Mouse (Mus musculus) MEL (cell line): ENCODE measurements around the gene Col25a1. TPM values are rescaled to one million over a fixed set of nuclear protein-coding genes. Genes with fewer than 3 reads are reported as not detected.

Source experiments
- DNase-seq: peaks from one replicate; pipeline ENCODE4 v3.0.0; 2011; ENCODE audit warnings: low read depth, low spot score
- H3K27ac ChIP-seq: 2 replicates; pipeline ENCODE4 v1.5.1; 2012; ENCODE audit warnings: low read depth, mild to moderate bottlenecking, control low read depth, low read length, moderate library complexity; ENCODE audit not compliant: control insufficient read depth
- H3K27me3 ChIP-seq, 2 experiments: fragments of 150-350 bp in 1 of 2; sonication (generic) in 1 of 2; 2 replicates each; pipeline ENCODE4 v1.6.1; 2012; ENCODE audit warnings: low read length in 2 of 2, mild to moderate bottlenecking in 2 of 2, improper control_type of control experiment in 1 of 2, moderate library complexity in 1 of 2; ENCODE audit not compliant: insufficient read depth in 2 of 2, control insufficient read depth in 1 of 2
- H3K36me3 ChIP-seq, 2 experiments: 2 replicates each; pipeline ENCODE4 v1.6.1; 2012 to 2014; ENCODE audit warnings: low read length in 2 of 2, improper control_type of control experiment in 1 of 2, inconsistent platforms in 1 of 2, mild to moderate bottlenecking in 1 of 2; ENCODE audit not compliant: insufficient read depth in 2 of 2, control insufficient read depth in 1 of 2
- H3K4me1 ChIP-seq, 2 experiments: fragments of 150-350 bp in 1 of 2; sonication (generic) in 1 of 2; 2 replicates each; pipeline ENCODE4 v1.6.1; 2012; ENCODE audit warnings: low read length in 2 of 2, improper control_type of control experiment in 1 of 2, mild to moderate bottlenecking in 1 of 2; ENCODE audit not compliant: insufficient read depth in 2 of 2, control insufficient read depth in 1 of 2
- H3K4me3 ChIP-seq, 2 experiments: fragments of 150-350 bp in 1 of 2; sonication (generic) in 1 of 2; 2 replicates each; pipeline ENCODE4 v1.5.1; 2012; ENCODE audit warnings: low read depth in 2 of 2, low read length in 2 of 2, mild to moderate bottlenecking in 2 of 2, moderate library complexity in 2 of 2, control low read depth in 1 of 2, improper control_type of control experiment in 1 of 2; ENCODE audit not compliant: control insufficient read depth in 1 of 2, insufficient read depth in 1 of 2
- H3K79me2 ChIP-seq: 2 replicates; pipeline ENCODE4 v1.6.1; 2012; ENCODE audit warnings: mild to moderate bottlenecking, low read length, moderate library complexity; ENCODE audit not compliant: control insufficient read depth, poor library complexity, insufficient read depth
- H3K9ac ChIP-seq: 2 replicates; pipeline ENCODE4 v1.6.1; 2012; ENCODE audit warnings: low read depth, mild to moderate bottlenecking, control low read depth, low read length, moderate library complexity; ENCODE audit not compliant: control insufficient read depth, poor library complexity, severe bottlenecking
- H3K9me3 ChIP-seq: fragments of 150-350 bp; sonication (generic); replicated peaks from 2 replicates; pipeline ENCODE4 v1.6.1; 2012; ENCODE audit warnings: mild to moderate bottlenecking, low read length, improper control_type of control experiment, moderate library complexity; ENCODE audit not compliant: insufficient read depth
- CHD1 ChIP-seq: IDR thresholded peaks from 2 replicates; pipeline ENCODE4 v1.6.1; 2012; ENCODE audit warnings: low read depth, mild to moderate bottlenecking, inconsistent platforms, low read length, improper control_type of control experiment
- CHD2 ChIP-seq: IDR thresholded peaks from 2 replicates; pipeline ENCODE4 v1.6.1; 2011; ENCODE audit warnings: low read length, improper control_type of control experiment
- CTCF ChIP-seq, 3 experiments: IDR thresholded peaks in 2 of 3; conservative IDR thresholded peaks in 1 of 3; 2 replicates each; pipeline ENCODE4 v1.5.1; 2011 to 2012; ENCODE audit warnings: low read length in 3 of 3, low read depth in 2 of 3, mild to moderate bottlenecking in 2 of 3, improper control_type of control experiment in 1 of 3, inconsistent platforms in 1 of 3, mixed read lengths in 1 of 3, moderate library complexity in 1 of 3; ENCODE audit not compliant: control insufficient read depth in 1 of 3, insufficient read depth in 1 of 3, poor library complexity in 1 of 3, severe bottlenecking in 1 of 3
- E2F4 ChIP-seq: IDR thresholded peaks from 2 replicates; pipeline ENCODE4 v1.6.1; 2011; ENCODE audit warnings: low read depth, low read length, improper control_type of control experiment, borderline replicate concordance
- ELF1 ChIP-seq: IDR thresholded peaks from 2 replicates; pipeline ENCODE4 v1.6.1; 2014; ENCODE audit warnings: low read depth, mild to moderate bottlenecking, inconsistent platforms, low read length, improper control_type of control experiment, moderate library complexity
- EP300 ChIP-seq, 2 experiments: IDR thresholded peaks; 2 replicates each; pipeline ENCODE4 v1.6.1; 2011; ENCODE audit warnings: improper control_type of control experiment in 2 of 2, low read length in 2 of 2, low read depth in 1 of 2, mild to moderate bottlenecking in 1 of 2
- GABPA ChIP-seq: IDR thresholded peaks from 2 replicates; pipeline ENCODE4 v1.6.1; 2012; ENCODE audit warnings: low read depth, mild to moderate bottlenecking, inconsistent platforms, low read length, improper control_type of control experiment, moderate library complexity
- GATA1 ChIP-seq: IDR thresholded peaks from 2 replicates; pipeline ENCODE4 v1.6.1; 2011; ENCODE audit warnings: low read depth, low read length, improper control_type of control experiment
- HCFC1 ChIP-seq: IDR thresholded peaks from 2 replicates; pipeline ENCODE4 v1.6.1; 2012; ENCODE audit warnings: low read depth, mild to moderate bottlenecking, inconsistent platforms, low read length, improper control_type of control experiment, moderate library complexity
- KAT2A ChIP-seq: conservative IDR thresholded peaks from 2 replicates; pipeline ENCODE4 v1.6.1; 2012; ENCODE audit warnings: low read depth, low read length, improper control_type of control experiment, inconsistent platforms
- MAX ChIP-seq: IDR thresholded peaks from 2 replicates; pipeline ENCODE4 v1.6.1; 2011; ENCODE audit warnings: low read length, improper control_type of control experiment
- MAZ ChIP-seq: IDR thresholded peaks from 2 replicates; pipeline ENCODE4 v1.6.1; 2012; ENCODE audit warnings: low read depth, mild to moderate bottlenecking, inconsistent platforms, low read length, improper control_type of control experiment
- MXI1 ChIP-seq: IDR thresholded peaks from 2 replicates; pipeline ENCODE4 v1.6.1; 2011; ENCODE audit warnings: mild to moderate bottlenecking, low read depth, low read length, improper control_type of control experiment
- MYC ChIP-seq: IDR thresholded peaks from 2 replicates; pipeline ENCODE4 v1.6.1; 2011; ENCODE audit warnings: low read depth, mild to moderate bottlenecking, low read length, improper control_type of control experiment, moderate library complexity
- POLR2A ChIP-seq, 2 experiments: IDR thresholded peaks; 2 replicates each; pipeline ENCODE4 v1.6.1; 2011 to 2012; ENCODE audit warnings: low read length in 2 of 2, mild to moderate bottlenecking in 2 of 2, control low read depth in 1 of 2, improper control_type of control experiment in 1 of 2, low read depth in 1 of 2, moderate library complexity in 1 of 2; ENCODE audit not compliant: control insufficient read depth in 1 of 2, insufficient read depth in 1 of 2, poor library complexity in 1 of 2
- POLR2AphosphoS2 ChIP-seq: IDR thresholded peaks from 2 replicates; pipeline ENCODE4 v1.6.1; 2011; ENCODE audit warnings: low read length, improper control_type of control experiment
- POLR2AphosphoS5 ChIP-seq: IDR thresholded peaks from 2 replicates; pipeline ENCODE4 v1.6.1; 2012; ENCODE audit warnings: low read depth, borderline replicate concordance, mild to moderate bottlenecking, inconsistent platforms, low read length, moderate library complexity, mixed read lengths
- SIN3A ChIP-seq: IDR thresholded peaks from 2 replicates; pipeline ENCODE4 v1.6.1; 2012; ENCODE audit warnings: low read length, improper control_type of control experiment, inconsistent platforms
- SMC3 ChIP-seq: IDR thresholded peaks from 2 replicates; pipeline ENCODE4 v1.6.1; 2011; ENCODE audit warnings: low read depth, low read length, improper control_type of control experiment
- TBP ChIP-seq: IDR thresholded peaks from 2 replicates; pipeline ENCODE4 v1.8.0; 2011; ENCODE audit warnings: low read depth, low read length, improper control_type of control experiment
- TCF12 ChIP-seq: IDR thresholded peaks from 2 replicates; pipeline ENCODE4 v1.6.1; 2014; ENCODE audit warnings: low read depth, mild to moderate bottlenecking, inconsistent platforms, low read length, improper control_type of control experiment, moderate library complexity
- UBTF ChIP-seq: IDR thresholded peaks from 2 replicates; pipeline ENCODE4 v1.6.1; 2012; ENCODE audit warnings: low read depth, mild to moderate bottlenecking, inconsistent platforms, low read length, improper control_type of control experiment, moderate library complexity, borderline replicate concordance; ENCODE audit not compliant: insufficient read depth
- USF2 ChIP-seq, 2 experiments: IDR thresholded peaks; 2 replicates each; pipeline ENCODE4 v1.6.1; 2011 to 2012; ENCODE audit warnings: improper control_type of control experiment in 2 of 2, low read length in 2 of 2, borderline replicate concordance in 1 of 2, inconsistent platforms in 1 of 2, low read depth in 1 of 2, mild to moderate bottlenecking in 1 of 2; ENCODE audit not compliant: insufficient read depth in 1 of 2
- ZC3H11A ChIP-seq: IDR thresholded peaks from 2 replicates; pipeline ENCODE4 v1.6.1; 2012; ENCODE audit warnings: low read depth, mild to moderate bottlenecking, inconsistent platforms, low read length, improper control_type of control experiment
- ZKSCAN1 ChIP-seq: IDR thresholded peaks from 2 replicates; pipeline ENCODE4 v1.6.1; 2012; ENCODE audit warnings: low read depth, mild to moderate bottlenecking, inconsistent platforms, low read length, improper control_type of control experiment, moderate library complexity
- ZMIZ1 ChIP-seq: IDR thresholded peaks from 2 replicates; pipeline ENCODE4 v1.6.1; 2012; ENCODE audit warnings: low read depth, mild to moderate bottlenecking, inconsistent platforms, low read length, improper control_type of control experiment, moderate library complexity
- ZNF384 ChIP-seq: IDR thresholded peaks from 2 replicates; pipeline ENCODE4 v1.6.1; 2012; ENCODE audit warnings: low read depth, mild to moderate bottlenecking, inconsistent platforms, low read length, improper control_type of control experiment
- polyA plus RNA-seq, 2 experiments: library from polyadenylated mRNA; stranded (reverse) in 1 of 2; unstranded in 1 of 2; fragments of >175 nt in 1 of 2; fragments of >200 nt in 1 of 2; gene quantifications; 2 replicates each; pipeline versions ENCODE4 v1.2.1 to v1.2.4; 2012; ENCODE audit warnings: low replicate concordance in 2 of 2, low read depth in 1 of 2; ENCODE audit not compliant: insufficient read length in 2 of 2, insufficient read depth in 1 of 2, missing spikeins in 1 of 2
- total RNA-seq: library from RNA; depleted of rRNA; stranded (reverse); fragments of 300-350 nt; gene quantifications from 2 replicates; pipeline ENCODE4 v1.2.3, GENCODE M21; 2012

Gene Col25a1
- total and polyA plus RNA-seq, 3 experiments = not detected

DNA sequence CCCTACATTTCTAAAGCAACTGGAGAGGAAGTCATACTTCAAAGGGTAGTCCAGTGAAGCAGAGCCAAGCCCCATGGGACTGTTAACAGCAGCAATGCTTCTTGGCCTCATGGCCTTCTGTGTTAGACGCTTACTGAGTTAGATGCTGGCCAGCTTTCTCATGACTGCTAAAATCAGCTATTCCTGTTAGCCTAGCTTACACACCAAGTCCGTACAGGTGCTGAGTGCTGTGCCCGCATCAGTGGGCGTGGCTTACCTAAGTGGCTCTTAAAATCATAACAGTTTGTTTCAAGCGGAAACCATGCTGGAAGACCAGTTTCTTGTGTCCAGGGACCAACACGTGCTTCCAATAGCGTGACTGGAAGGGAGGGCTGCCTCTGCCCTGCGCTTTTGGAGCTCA is 62.1 kb downstream of the Col25a1 start:
- no peak for DNase-seq
- Histone ChIP-seq H3K9me3 (no peaks in the 10 kb centered on the region), H3K9ac (no peak overlapping the region), H3K27me3 (no peaks in the 10 kb centered on the region), H3K27ac (no peak overlapping the region), H3K79me2 (no peaks in the 10 kb centered on the region), H3K4me1 (no peaks in the 10 kb centered on the region), H3K36me3 (no peaks in the 10 kb centered on the region), H3K4me3 (no peak overlapping the region)
- TF ChIP-seq ELF1 = no peak
- TF ChIP-seq KAT2A = no peak
- no peak for TF ChIP-seq CHD1
- TF ChIP-seq SMC3 = no peak
- TF ChIP-seq CHD2 = no peak
- no peak for TF ChIP-seq POLR2AphosphoS5
- TF ChIP-seq MAX = no peak
- no peak for TF ChIP-seq CTCF (IDR thresholded peaks at IDR 0.05 in 2 of 3, conservative IDR thresholded peaks at IDR 0.05 in 1 of 3; ENCODE audit: control insufficient read depth in 1 of 3, insufficient read depth in 1 of 3, low read depth in 2 of 3, low read length in 3 of 3, poor library complexity in 1 of 3, severe bottlenecking in 1 of 3)
- TF ChIP-seq E2F4 = no peak
- TF ChIP-seq ZC3H11A = no peak
- no peak for TF ChIP-seq MYC
- no peak for TF ChIP-seq GABPA
- TF ChIP-seq TBP = no peak
- TF ChIP-seq ZMIZ1 = no peak
- TF ChIP-seq HCFC1 = no peak

DNA sequence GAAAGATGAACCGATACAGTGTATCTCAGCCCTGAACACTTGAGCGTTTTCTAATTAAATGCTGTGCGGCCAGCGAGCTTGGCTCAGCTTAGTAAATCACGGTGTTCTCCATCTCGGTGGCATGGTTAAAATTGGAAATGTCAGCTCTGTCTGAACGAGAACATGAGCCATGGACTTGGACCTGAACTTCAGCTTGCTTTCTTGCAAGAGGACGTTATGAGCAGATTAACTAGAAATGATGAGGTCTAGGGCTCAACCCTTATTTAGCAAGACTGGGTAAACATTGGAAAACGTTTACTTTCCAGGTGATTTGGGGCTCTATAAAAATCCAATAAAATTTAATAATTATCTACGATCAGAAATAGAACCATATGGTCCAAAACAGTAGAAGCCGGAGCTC is 83.3 kb downstream of the Col25a1 start:
- H3K27me3 ChIP-seq = no peaks in the 10 kb centered on the region
- H3K9me3 ChIP-seq = no peaks in the 10 kb centered on the region
- H3K27ac ChIP-seq = no peak overlapping the region
- no peaks in the 10 kb centered on the region for H3K36me3 ChIP-seq
- TF ChIP-seq KAT2A (no peak), MXI1 (no peak), HCFC1 (no peak), TCF12 (no peak), ZNF384 (no peak), UBTF (no peak), CHD1 (no peak), POLR2AphosphoS2 (no peak), ZMIZ1 (no peak), ELF1 (no peak), GATA1 (no peak), MAZ (no peak), POLR2A (IDR thresholded peaks at IDR 0.05; ENCODE audit: control insufficient read depth in 1 of 2, insufficient read depth in 1 of 2, low read depth in 1 of 2, low read length in 2 of 2, poor library complexity in 1 of 2) (no peak), SMC3 (no peak), USF2 (IDR thresholded peaks at IDR 0.05; ENCODE audit: borderline replicate concordance in 1 of 2, insufficient read depth in 1 of 2, low read depth in 1 of 2, low read length in 2 of 2) (no peak), EP300 (IDR thresholded peaks at IDR 0.05; ENCODE audit: low read depth in 1 of 2, low read length in 2 of 2) (no peak), ZKSCAN1 (no peak), SIN3A (no peak)
- H3K9ac ChIP-seq = no peak overlapping the region
- H3K79me2 ChIP-seq = no peaks in the 10 kb centered on the region
- no peak for DNase-seq
- no peaks in the 10 kb centered on the region for H3K4me1 ChIP-seq
- H3K4me3 ChIP-seq = no peak overlapping the region
